Mouse (Mus musculus) CH12.LX (cell line): ENCODE data around the gene Pakap. TPM values are rescaled to one million over a fixed set of nuclear protein-coding genes. Genes with fewer than 3 reads are reported as not detected.

Experiments used
- DNase-seq: peaks from one replicate; pipeline ENCODE4 v3.0.0-alpha.2; 2013; ENCODE audit errors: extremely low read depth
- H3K27ac ChIP-seq: 2 replicates; pipeline ENCODE4 v1.5.1; 2012; ENCODE audit warnings: low read depth, mild to moderate bottlenecking, control low read depth, moderate library complexity; ENCODE audit not compliant: insufficient read depth
- H3K27me3 ChIP-seq: replicated peaks from 2 replicates; pipeline ENCODE3; 2012; ENCODE audit warnings: inconsistent platforms
- H3K36me3 ChIP-seq, 2 experiments: replicated peaks in 1 of 2; 2 replicates each; pipeline versions ENCODE3 to v1.6.1; 2012; ENCODE audit warnings: inconsistent platforms in 1 of 2, low read length in 1 of 2, mild to moderate bottlenecking in 1 of 2, mixed read lengths in 1 of 2, moderate library complexity in 1 of 2; ENCODE audit not compliant: control insufficient read depth in 1 of 2, insufficient read depth in 1 of 2
- H3K4me1 ChIP-seq, 2 experiments: 2 replicates each; pipeline ENCODE4 v1.6.1; 2012; ENCODE audit warnings: inconsistent platforms in 1 of 2, moderate library complexity in 1 of 2; ENCODE audit not compliant: insufficient read depth in 2 of 2, control insufficient read depth in 1 of 2
- H3K4me2 ChIP-seq: 2 replicates; pipeline ENCODE4 v1.6.1; 2012; ENCODE audit warnings: low read depth, mild to moderate bottlenecking, control low read depth; ENCODE audit not compliant: poor library complexity, insufficient read depth, severe bottlenecking
- H3K4me3 ChIP-seq, 3 experiments: fragments of 150-350 bp in 1 of 3; sonication (generic) in 1 of 3; replicated peaks in 1 of 3; 2 replicates each; pipeline versions ENCODE3 to v1.5.1; 2011 to 2012; ENCODE audit warnings: low read depth in 2 of 3, low read length in 2 of 3, mild to moderate bottlenecking in 2 of 3, moderate library complexity in 2 of 3, control low read depth in 1 of 3, improper control_type of control experiment in 1 of 3, inconsistent platforms in 1 of 3, mixed read lengths in 1 of 3; ENCODE audit not compliant: poor library complexity in 1 of 3
- H3K79me2 ChIP-seq: replicated peaks from 2 replicates; pipeline ENCODE4 v1.6.1; 2012; ENCODE audit warnings: mild to moderate bottlenecking, moderate library complexity; ENCODE audit not compliant: control insufficient read depth, poor library complexity, insufficient read depth, severe bottlenecking; ENCODE audit errors: extremely low read depth
- H3K9ac ChIP-seq: 2 replicates; pipeline ENCODE4 v1.6.1; 2012; ENCODE audit warnings: low read depth, mild to moderate bottlenecking, control low read depth, moderate library complexity; ENCODE audit not compliant: insufficient read depth
- H3K9me3 ChIP-seq: replicated peaks from 2 replicates; pipeline ENCODE3; 2012; ENCODE audit warnings: low read length, inconsistent platforms, mixed read lengths
- BHLHE40 ChIP-seq: IDR thresholded peaks from 2 replicates; pipeline ENCODE4 v1.6.1; 2011; ENCODE audit warnings: mild to moderate bottlenecking, low read depth, low read length, improper control_type of control experiment
- CHD1 ChIP-seq: IDR thresholded peaks from 2 replicates; pipeline ENCODE4 v1.6.1; 2012; ENCODE audit warnings: low read depth, low read length, improper control_type of control experiment, inconsistent platforms
- CHD2 ChIP-seq: IDR thresholded peaks from 2 replicates; pipeline ENCODE4 v1.6.1; 2011; ENCODE audit warnings: low read length, improper control_type of control experiment
- ETS1 ChIP-seq: conservative IDR thresholded peaks from 2 replicates; pipeline ENCODE4 v1.6.1; 2012; ENCODE audit warnings: low read depth, mild to moderate bottlenecking, inconsistent platforms, low read length, improper control_type of control experiment, moderate library complexity
- GABPA ChIP-seq: IDR thresholded peaks from 2 replicates; pipeline ENCODE4 v1.6.1; 2012; ENCODE audit warnings: low read depth, low read length, improper control_type of control experiment, inconsistent platforms; ENCODE audit not compliant: insufficient replicate concordance
- HCFC1 ChIP-seq: IDR thresholded peaks from 2 replicates; pipeline ENCODE4 v1.6.1; 2012; ENCODE audit warnings: low read depth, mild to moderate bottlenecking, inconsistent platforms, low read length, improper control_type of control experiment
- JUND ChIP-seq: conservative IDR thresholded peaks from 2 replicates; pipeline ENCODE4 v1.6.1; 2011; ENCODE audit warnings: low read depth, low read length, improper control_type of control experiment
- MAFK ChIP-seq: IDR thresholded peaks from 2 replicates; pipeline ENCODE4 v1.6.1; 2011; ENCODE audit warnings: low read length, improper control_type of control experiment; ENCODE audit not compliant: insufficient replicate concordance
- MAX ChIP-seq: IDR thresholded peaks from 2 replicates; pipeline ENCODE4 v1.6.1; 2011; ENCODE audit warnings: low read length, improper control_type of control experiment
- MAZ ChIP-seq: IDR thresholded peaks from 2 replicates; pipeline ENCODE4 v1.6.1; 2012; ENCODE audit warnings: low read depth, mild to moderate bottlenecking, inconsistent platforms, low read length, improper control_type of control experiment, moderate library complexity
- MXI1 ChIP-seq: IDR thresholded peaks from 2 replicates; pipeline ENCODE4 v1.6.1; 2011; ENCODE audit warnings: mild to moderate bottlenecking, low read depth, low read length, improper control_type of control experiment
- NELFE ChIP-seq: IDR thresholded peaks from 2 replicates; pipeline ENCODE4 v1.6.1; 2011; ENCODE audit warnings: low read depth, low read length, improper control_type of control experiment
- NRF1 ChIP-seq: IDR thresholded peaks from 2 replicates; pipeline ENCODE4 v1.6.1; 2014; ENCODE audit warnings: low read depth, mild to moderate bottlenecking, inconsistent platforms, low read length, improper control_type of control experiment, moderate library complexity
- POLR2AphosphoS2 ChIP-seq: IDR thresholded peaks from 2 replicates; pipeline ENCODE4 v1.6.1; 2011; ENCODE audit warnings: low read depth, low read length, improper control_type of control experiment
- RAD21 ChIP-seq: IDR thresholded peaks from 2 replicates; pipeline ENCODE4 v1.6.1; 2011; ENCODE audit warnings: low read depth, mild to moderate bottlenecking, low read length, improper control_type of control experiment, moderate library complexity
- RCOR1 ChIP-seq: conservative IDR thresholded peaks from 2 replicates; pipeline ENCODE4 v1.6.1; 2012; ENCODE audit warnings: low read depth, mild to moderate bottlenecking, inconsistent platforms, low read length, improper control_type of control experiment
- TBP ChIP-seq: conservative IDR thresholded peaks from 2 replicates; pipeline ENCODE4 v1.6.1; 2011; ENCODE audit warnings: low read depth, low read length, improper control_type of control experiment
- TCF12 ChIP-seq: IDR thresholded peaks from 2 replicates; pipeline ENCODE4 v1.6.1; 2014; ENCODE audit warnings: low read depth, mild to moderate bottlenecking, inconsistent platforms, low read length, improper control_type of control experiment
- USF1 ChIP-seq: IDR thresholded peaks from 2 replicates; pipeline ENCODE4 v1.6.1; 2014; ENCODE audit warnings: low read depth, mild to moderate bottlenecking, inconsistent platforms, low read length, improper control_type of control experiment
- ZC3H11A ChIP-seq: IDR thresholded peaks from 2 replicates; pipeline ENCODE4 v1.6.1; 2012; ENCODE audit warnings: low read depth, mild to moderate bottlenecking, inconsistent platforms, low read length, improper control_type of control experiment
- ZNF384 ChIP-seq: IDR thresholded peaks from 2 replicates; pipeline ENCODE4 v1.6.1; 2012; ENCODE audit warnings: low read depth, low read length, improper control_type of control experiment, inconsistent platforms
- dilution Hi-C: fragments of 300-500 bp; cut with MboI; formaldehyde crosslinking; loops from 2 replicates; pipeline ENCODE4 v1.14.3; 2020; ENCODE audit warnings: low sequenced_read_pairs; ENCODE audit not compliant: extremely low pct_unique_long_range_greater_than_20kb, extremely low pct_ligation_motif_present
- in situ Hi-C: fragments of 300-500 bp; cut with MboI; formaldehyde crosslinking; loops from 3 replicates; pipeline ENCODE4 v1.14.3; 2019; ENCODE audit warnings: low sequenced_read_pairs, low pct_ligation_motif_present, low pct_unique_long_range_greater_than_20kb, mixed read lengths
- polyA plus RNA-seq: library from polyadenylated mRNA; unstranded; fragments of >175 nt; gene quantifications from 2 replicates; pipeline ENCODE4 v1.2.1, GENCODE M21; 2012; ENCODE audit warnings: low read depth; ENCODE audit not compliant: insufficient read length
- total RNA-seq, 2 experiments: library from RNA; depleted of rRNA; stranded (reverse); fragments of 300-350 nt in 1 of 2; fragments of >200 nt in 1 of 2; gene quantifications; 2 replicates each; pipeline ENCODE4 v1.2.3; 2012 to 2014

Pakap gene
- total and polyA plus RNA-seq, 3 experiments: 0.08 to 0.14 TPM; not detected in 1

- Histone ChIP-seq H3K36me3 (no peaks in the 10 kb centered on the region), H3K9me3 (no peaks in the 10 kb centered on the region), H3K4me3 (no peak overlapping the region), H3K79me2 (no peaks in the 10 kb centered on the region), H3K4me1 (peaks cover 0 to 7% of the 10 kb centered on the region in 2 experiments; a peak in 2 of 4 replicates), H3K4me2 (no peak overlapping the region), H3K9ac (no peak overlapping the region), H3K27ac (no peak overlapping the region), H3K27me3 (no peaks in the 10 kb centered on the region)
- no peak for TF ChIP-seq TBP
- TF ChIP-seq JUND: no peak
- TF ChIP-seq USF1: no peak
- TF ChIP-seq ETS1: no peak
- TF ChIP-seq MAFK: no peak
- no peak for TF ChIP-seq CHD2
- no peak for TF ChIP-seq ZC3H11A
- no peak for TF ChIP-seq MAX
- TF ChIP-seq RCOR1: no peak
- no peak for TF ChIP-seq NELFE
- TF ChIP-seq TCF12: no peak
- no peak for TF ChIP-seq MAZ
- no peak for TF ChIP-seq BHLHE40
- dilution Hi-C loops: no loop called here
- no peak for DNase-seq
- in situ Hi-C loops: no loop called here
Observed at GRCm38 (mm10) chr4:57690805-57691204, 122.8 kb downstream of the Pakap start.

- H3K27ac ChIP-seq: no peak overlapping the region
- H3K4me1 ChIP-seq: peaks cover 0 to 3% of the 10 kb centered on the region in 2 experiments; a peak in 1 of 4 replicates
- DNase-seq: no peak
- H3K36me3 ChIP-seq: no peaks in the 10 kb centered on the region
- no peaks in the 10 kb centered on the region for H3K9me3 ChIP-seq
- no peak overlapping the region for H3K4me3 ChIP-seq
- no peaks in the 10 kb centered on the region for H3K79me2 ChIP-seq
- H3K4me2 ChIP-seq: no peak overlapping the region
- in situ Hi-C loops: no loop called here
- TF ChIP-seq JUND (no peak), RAD21 (no peak), HCFC1 (no peak), ZC3H11A (no peak), ETS1 (no peak), CHD1 (no peak), POLR2AphosphoS2 (no peak), MXI1 (no peak), ZNF384 (no peak), USF1 (no peak), CHD2 (no peak), GABPA (no peak), NRF1 (no peak)
- no peak overlapping the region for H3K9ac ChIP-seq
- H3K27me3 ChIP-seq: no peaks in the 10 kb centered on the region
- dilution Hi-C loops: no loop called here
Observed at GRCm38 (mm10) chr4:57694356-57695136, 126.6 kb downstream of the Pakap start.
